Mouse (Mus musculus) erythroid progenitor cell, adult 5-6 weeks (primary cell): Measurements from ENCODE around the gene Spred2. TPM values are rescaled to one million over a fixed set of nuclear protein-coding genes. Genes with fewer than 3 reads are reported as not detected.

Experiments used
- ATAC-seq: replicated peaks from 2 replicates; pipeline ENCODE4 v1.8.0; 2016; ENCODE audit warnings: moderate number of reproducible peaks, mild to moderate bottlenecking, moderate TSS enrichment, inconsistent platforms; ENCODE audit not compliant: poor library complexity, low FRiP score, severe bottlenecking
- total RNA-seq, 2 experiments: library from RNA; stranded (forward) in 1 of 2; stranded (reverse) in 1 of 2; fragments of 150-400 nt in 1 of 2; fragments of 186-747, 209-891 nt in 1 of 2; gene quantifications; 2 replicates each; pipeline versions ENCODE4 v1.2.3 to v1.2.4; 2015 to 2017; ENCODE audit warnings: low replicate concordance in 2 of 2

Spred2 gene
- total RNA-seq, 2 experiments from 2014 or later = 1.6 to 10.5 TPM

- no peak for ATAC-seq
These were observed 25.6 kb downstream of the Spred2 start for GRCm38 (mm10) chr11:19949725-19950124.

- ATAC-seq = no peak
These were observed 26.0 kb downstream of the Spred2 start for GRCm38 (mm10) chr11:19950169-19950568.

DNA sequence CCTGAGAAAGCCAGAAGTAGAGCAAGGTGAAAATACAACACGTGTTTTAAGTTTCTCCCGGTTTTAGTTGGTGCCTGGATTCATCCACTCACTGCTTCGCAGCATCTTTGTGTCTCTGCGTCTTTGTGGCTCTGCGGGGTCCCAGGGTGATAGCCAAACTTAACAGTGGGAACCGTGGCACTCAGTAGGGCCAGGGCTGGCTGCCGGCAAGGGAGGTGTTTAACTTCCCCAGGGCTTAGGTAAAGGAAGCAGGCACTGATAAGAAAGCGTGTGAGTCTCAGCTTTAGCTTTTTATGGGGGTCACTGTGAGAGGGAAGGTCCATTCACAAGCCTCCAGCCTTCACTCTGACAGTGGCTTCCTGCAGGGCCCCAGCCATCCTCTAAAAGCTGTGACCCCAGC, 28.8 kb downstream of the Spred2 start:
- no peak for ATAC-seq

GRCm38 (mm10) chr11:19953919-19954318, 29.7 kb downstream of the Spred2 start:
- no peak for ATAC-seq

DNA sequence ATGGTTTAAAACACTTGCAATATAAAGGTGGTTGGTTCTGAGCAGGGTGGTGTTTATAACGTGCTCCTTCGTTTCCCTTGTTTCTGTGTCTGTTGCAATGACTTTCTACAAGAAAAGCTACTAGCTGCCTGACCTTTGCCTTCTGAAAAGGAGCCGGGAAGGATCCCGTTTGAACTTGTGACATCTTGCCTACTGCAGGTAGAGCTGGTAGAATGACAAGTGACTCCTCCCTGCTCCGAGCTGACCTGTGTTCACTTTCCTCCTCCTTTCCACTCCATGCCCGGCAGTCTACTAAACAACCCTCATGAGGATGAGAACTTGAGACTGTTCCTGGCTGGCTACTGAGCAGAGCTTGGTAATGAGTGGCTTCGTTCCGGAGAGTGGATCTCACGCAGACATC, 30.9 kb downstream of the Spred2 start:
- no peak for ATAC-seq

DNA sequence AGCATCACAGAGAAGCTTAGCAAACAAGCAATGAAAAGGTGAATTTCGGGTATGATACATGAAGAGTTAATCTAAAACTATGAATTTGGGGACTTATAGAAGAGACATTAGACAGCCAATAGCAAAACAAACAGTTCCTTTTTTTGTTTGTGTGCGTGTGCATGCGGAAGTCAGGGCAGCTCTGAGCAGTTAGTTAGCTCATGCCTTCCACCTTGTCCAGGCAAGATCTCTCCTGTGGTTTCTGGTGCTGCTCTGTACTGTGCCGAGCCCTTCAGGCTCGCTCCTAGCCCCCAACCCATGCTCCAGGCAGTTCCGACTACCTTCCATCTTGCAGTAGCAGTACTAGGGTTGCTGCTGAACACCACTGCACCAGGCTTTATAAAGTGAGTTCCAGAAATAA, 31.5 kb downstream of the Spred2 start:
- no peak for ATAC-seq

DNA sequence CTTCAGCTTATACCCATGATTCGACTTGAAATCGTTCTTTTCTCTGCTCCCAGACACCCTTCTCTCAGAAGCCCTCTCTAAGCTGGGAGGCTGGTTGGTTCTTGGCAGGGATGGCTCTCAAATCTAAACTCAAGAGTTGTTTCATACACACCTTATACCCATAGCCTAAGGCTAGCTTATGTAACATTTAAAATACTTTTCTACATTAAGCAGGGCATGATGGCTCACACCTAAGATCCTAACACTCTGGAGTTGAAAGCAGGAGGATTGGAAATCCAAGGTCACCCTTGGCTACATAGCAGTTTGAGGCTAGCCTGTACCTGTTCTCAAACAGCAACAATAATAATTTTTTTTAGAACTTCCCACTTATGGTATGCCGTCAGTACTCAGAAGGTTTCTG, 34.8 kb downstream of the Spred2 start:
- ATAC-seq = no peak

DNA sequence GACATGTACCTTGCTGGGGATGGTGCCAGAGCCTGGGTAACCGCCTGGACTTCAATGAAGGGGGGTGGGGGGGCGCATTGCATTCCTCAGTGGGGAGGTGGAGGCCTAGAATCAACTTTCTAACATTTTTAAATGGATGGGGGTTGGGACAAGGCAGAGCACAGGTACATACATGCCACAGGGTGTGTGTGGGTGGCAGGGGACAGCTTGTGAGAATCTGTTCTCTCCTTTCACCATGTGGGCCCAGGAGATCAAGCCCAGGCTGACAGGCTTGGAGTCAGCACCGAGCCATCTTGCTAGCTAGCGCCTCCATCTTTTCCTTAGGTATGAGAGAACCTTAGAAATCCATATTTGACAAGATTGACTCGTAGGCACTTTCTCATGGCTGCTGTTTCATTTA, 35.7 kb downstream of the Spred2 start:
- no peak for ATAC-seq

GRCm38 (mm10) chr11:19960541-19960940, 36.4 kb downstream of the Spred2 start:
- ATAC-seq = no peak

- no peak for ATAC-seq
These were observed 36.9 kb downstream of the Spred2 start for GRCm38 (mm10) chr11:19961088-19961487.

DNA sequence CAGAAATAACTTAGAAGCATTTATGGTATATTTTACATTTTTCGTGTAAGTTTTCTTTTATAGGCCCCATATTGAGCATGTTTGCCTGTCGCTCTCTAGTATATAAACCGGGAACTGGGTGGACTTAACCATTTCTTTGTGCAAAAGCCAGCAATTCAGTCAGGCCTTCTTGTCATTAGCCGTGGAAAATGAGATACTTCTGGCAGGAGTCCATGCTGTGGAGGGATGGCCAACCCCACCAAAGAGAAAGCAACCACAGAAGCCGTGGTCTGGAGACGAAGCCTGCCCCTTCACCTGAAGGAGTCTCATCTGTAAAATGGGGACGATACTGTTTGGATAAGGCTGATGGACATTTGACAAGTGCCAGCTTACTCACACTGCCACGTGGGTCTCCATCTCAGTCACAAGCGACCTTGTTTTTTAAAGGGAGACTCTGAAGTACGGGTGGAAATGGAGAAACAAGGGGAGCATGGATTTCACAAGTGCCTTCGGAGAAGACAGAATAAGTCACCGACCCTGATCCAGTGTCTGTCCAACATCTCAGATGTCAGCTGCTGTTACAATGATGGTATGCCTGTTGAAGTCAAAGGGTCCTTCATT, 37.7 kb downstream of the Spred2 start:
- no peak for ATAC-seq

DNA sequence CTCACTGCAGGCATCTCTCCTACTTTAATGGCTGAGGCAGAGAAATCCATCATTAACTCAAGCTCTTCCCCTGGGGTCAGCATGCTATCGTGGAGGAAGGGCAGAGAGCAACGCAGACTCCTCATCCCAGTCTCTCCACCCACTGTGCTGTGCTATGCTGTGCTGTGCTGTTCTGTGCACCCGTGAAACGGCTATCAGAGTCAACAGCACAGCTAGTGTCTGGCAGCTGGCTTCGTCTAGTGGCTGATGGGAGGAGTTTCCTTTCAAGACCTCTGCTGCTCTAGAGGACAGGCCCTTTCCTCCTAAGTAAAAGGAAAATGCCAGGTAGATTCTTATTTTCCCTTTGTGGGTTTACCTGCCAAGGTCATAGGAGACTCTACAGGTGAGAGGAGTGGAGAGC, 38.6 kb downstream of the Spred2 start:
- ATAC-seq = no peak

GRCm38 (mm10) chr11:19963717-19964141, 39.6 kb downstream of the Spred2 start:
- ATAC-seq = no peak

- no peak for ATAC-seq
These were observed 40.2 kb downstream of the Spred2 start for GRCm38 (mm10) chr11:19964333-19964732.

DNA sequence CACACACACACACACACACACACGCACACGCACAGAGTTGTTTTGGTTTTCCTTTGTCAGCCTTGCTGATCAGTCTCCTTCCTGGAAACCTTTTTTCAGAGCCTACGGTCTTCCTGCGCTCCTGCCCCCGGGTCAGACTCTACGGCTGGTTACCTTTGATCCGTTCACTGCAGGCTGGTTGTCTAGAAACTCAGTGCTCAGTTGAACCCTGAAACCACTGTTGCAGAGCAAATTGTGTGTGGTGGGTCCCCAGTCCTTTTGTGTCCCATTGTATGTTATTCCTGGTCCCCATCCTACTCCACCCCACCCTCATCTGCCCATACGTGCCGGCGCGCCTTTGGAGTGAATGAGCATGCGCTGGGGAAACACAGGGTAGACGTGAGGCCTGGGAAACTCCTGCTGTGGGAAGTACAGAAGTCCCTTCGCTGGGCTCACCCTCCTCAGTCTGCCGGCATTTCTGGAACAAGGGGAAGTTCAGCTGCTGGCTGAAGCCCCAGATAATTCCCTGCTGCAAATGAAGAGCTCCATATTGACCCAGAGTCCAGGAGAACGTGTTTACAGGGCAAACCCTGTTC, 40.9 kb downstream of the Spred2 start:
- no peak for ATAC-seq

GRCm38 (mm10) chr11:19965664-19966063, 41.5 kb downstream of the Spred2 start:
- ATAC-seq = no peak

DNA sequence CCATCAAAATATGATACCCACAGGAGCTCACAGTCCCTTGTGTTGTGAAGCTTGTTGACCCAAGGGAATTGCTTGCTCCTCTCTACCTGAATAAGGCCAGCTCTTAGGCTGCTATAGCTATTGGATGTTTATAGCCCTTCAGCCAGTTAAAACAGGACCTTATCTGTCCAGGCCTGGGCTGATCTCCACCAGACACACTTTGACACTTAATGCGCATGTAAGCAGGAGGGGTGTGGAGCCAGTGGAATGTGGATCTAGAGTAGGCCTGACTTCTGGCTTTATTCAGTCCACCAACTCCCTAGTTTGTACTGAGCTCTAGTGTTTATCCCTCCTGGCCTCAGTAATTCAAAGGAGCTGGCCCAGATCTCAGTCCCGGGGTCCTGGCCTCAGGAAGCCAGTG, 42.1 kb downstream of the Spred2 start:
- peak; percentile 43; the same call in 1 of the 2 replicates for ATAC-seq

- no peak for ATAC-seq
These were observed 45.4 kb downstream of the Spred2 start for GRCm38 (mm10) chr11:19969584-19969983.

DNA sequence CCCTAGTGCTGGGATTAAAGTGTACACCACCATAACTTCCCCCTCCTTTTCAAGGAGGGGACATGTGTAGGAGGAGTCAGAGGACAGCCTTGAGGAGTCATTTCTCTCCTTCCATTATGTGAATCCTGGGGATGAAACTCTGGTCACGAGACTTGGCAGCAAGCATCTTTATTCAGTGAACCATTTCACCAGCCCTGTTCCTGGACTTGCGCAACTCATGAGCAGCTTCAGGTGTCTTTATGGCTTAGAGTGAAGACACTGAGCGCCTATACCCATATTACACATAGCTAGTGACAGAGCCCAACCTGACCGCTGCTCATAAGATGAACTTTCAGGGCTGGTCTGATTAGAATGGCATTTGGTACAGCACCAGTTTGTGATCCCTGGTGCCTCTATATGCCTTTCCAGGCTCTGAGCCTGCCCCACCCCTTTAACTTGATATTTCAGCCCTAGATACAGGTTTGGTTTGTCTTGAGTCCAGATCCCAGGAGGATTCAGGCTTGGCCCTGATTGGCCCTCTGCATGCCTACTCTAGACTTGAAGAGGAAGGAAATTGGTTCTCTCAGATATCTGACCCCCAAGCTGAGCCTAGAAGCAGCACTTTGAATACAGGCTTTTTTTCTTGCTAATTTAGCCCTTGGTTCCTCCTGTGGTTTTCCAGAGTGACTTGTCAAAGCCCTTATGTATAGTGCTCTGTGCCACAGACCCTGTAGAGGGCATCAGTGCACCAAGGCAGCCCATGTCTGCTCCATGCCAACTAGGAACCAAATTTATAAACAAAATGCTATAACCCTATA, 48.0 kb downstream of the Spred2 start:
- no peak for ATAC-seq

DNA sequence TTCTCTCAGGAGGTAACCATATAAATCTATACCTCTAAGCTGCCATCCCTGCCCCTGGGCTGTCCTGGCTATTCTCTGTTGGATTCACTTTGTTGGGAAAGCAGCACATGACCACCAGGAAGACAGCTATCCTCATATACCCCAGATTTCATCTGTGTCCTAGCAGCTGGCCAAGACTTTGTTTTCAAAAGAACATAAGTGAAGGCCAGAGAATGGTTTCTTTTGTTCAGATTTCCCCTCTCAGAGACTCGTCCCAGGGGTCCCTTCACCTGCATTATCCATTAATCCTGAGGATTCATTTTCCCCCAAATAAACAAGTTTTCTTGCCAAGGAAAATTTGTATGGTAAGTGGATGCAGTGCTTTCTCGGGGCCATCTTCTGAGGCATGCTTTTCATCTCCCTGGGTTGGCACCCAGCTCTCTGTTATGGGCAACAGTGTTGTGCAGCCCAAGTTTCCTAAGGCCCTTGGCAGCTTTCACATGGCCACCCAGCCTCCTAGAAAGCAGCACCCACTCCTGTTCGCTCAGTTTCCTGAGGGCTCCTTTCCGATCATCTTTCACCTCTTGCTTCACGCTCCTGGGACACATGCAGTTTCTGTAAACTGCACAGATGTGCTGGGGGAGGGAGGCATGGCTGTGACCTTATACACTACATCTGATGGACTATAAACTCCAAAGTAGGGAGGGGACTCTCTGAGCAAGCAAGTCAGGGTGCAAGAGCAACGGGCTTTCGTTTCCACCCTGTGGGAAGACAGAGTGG, 49.0 kb downstream of the Spred2 start:
- 0 out of 2 replicates have a peak, but pooled peaks have one; percentile 44 for ATAC-seq
